Mouse (Mus musculus) E14TG2a.4 (cell line): ENCODE data around the gene Dlg4.

Source experiments
- CTCF ChIP-seq: conservative IDR thresholded peaks from 2 replicates; pipeline ENCODE4 v1.5.1; 2014; ENCODE audit warnings: low read length
- NANOG ChIP-seq: IDR thresholded peaks from 2 replicates; pipeline ENCODE4 v1.6.1; 2014; ENCODE audit warnings: borderline replicate concordance, low read length, mixed read lengths
- POU5F1 ChIP-seq: IDR thresholded peaks from 2 replicates; pipeline ENCODE4 v1.6.1; 2014; ENCODE audit warnings: low read length, borderline replicate concordance

DNA sequence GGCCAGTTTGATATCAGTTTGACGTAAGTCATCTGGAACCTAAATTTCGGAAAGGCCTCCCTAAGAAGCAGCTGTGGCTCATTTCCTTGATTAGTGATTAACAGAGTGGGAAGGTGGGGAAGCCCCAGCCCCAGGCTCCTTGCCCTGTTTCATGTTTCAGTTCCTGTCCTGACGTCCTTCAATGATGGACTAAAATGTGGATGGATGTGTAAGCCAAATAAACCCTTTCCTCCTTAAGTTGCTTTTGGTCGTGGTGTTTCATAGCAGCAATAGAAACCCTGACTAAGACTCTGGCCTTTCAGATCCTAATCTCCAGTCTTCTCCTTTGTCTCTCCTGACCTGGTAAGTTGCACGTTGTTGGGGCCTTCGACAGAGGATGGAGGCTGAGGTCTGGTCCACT lies 46.5 kb upstream of the Dlg4 start:
- TF ChIP-seq CTCF (no peak), POU5F1 (no peak), NANOG (no peak)
